Mouse (Mus musculus) c-Kit-positive CD71-positive TER-119-negative erythroid progenitor cells, embryonic 14.5 days (primary cell): ENCODE measurements around the gene Plbd1.

ENCODE experiments used
- DNase-seq: peaks from one replicate; pipeline ENCODE4 v3.0.0-alpha.2; 2013; ENCODE audit warnings: low read depth

Gene Plbd1

GRCm38 (mm10) chr6:136661706-136662016 is at the start of gene Plbd1:
Gene Plbd1 (minus strand): TSS chr6:136661928.
- DNase-seq = no peak

- no peak for DNase-seq
Measured at GRCm38 (mm10) chr6:136710408-136710807, 48.7 kb upstream of the Plbd1 start.

DNA sequence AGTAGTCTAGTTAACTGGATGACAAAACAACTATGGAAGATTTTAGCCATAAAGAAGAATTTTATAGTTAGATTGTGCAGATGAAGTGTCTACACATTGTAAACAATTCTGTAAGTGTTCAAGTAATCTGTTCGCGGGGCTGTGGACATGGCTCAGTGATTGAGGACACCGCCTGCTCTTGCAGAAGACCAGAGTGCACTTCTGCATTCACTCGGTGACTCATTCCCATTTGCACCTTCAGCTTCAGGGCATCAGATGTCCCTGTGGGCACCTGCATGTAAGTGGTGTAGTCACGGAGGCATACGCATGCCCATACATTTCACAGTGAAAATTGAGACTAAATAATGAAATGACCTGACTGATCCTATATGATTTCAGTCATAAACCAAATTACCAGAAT is 46.9 kb upstream of the Plbd1 start:
- no peak for DNase-seq

DNA sequence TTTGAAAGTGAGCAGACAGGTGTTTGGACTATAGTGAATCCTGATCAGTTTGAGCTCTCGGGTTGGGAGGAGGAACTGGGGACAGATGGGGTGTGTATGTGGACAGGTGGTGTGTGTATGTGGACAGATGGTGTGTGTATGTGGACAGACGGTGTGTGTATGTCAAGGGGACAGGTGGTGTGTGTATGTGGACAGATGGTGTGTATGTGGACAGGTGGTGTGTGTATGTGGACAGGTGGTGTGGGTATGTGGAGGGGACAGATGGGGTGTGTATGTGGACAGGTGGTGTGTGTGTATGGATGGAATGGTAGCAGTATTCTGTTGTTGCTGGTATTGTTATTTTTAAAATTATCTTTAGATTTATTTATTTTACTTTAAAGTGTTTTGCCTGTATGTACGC is 40.1 kb upstream of the Plbd1 start:
- DNase-seq = no peak

DNA sequence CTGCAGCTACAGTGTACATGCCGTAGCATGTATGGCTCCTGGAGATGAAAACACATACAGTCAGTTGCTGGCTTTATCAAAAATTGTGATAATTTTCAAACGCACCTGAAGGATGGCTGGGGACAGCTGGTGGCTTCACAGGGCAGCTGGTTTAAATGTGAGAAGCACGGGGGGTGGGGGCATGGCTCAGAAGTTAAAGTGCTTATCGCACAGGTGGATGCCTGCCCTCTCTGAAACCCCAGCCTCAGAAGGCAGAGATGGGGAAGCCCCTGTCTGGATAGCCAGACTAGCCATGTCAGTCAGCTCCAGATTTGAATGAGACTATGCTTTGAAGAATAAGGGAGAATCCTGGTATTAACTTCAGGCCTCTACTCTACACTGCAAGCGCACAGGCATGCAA is 39.5 kb upstream of the Plbd1 start:
- DNase-seq = no peak

- DNase-seq = no peak
Measured at GRCm38 (mm10) chr6:136691314-136691713, 29.6 kb upstream of the Plbd1 start.

GRCm38 (mm10) chr6:136690527-136690926 is 28.8 kb upstream of the Plbd1 start:
- no peak for DNase-seq

GRCm38 (mm10) chr6:136689790-136690413 is 28.2 kb upstream of the Plbd1 start:
- DNase-seq = no peak

GRCm38 (mm10) chr6:136685433-136685832 is 23.7 kb upstream of the Plbd1 start:
- DNase-seq = no peak

- no peak for DNase-seq
Measured at GRCm38 (mm10) chr6:136683410-136684334, 21.9 kb upstream of the Plbd1 start.

- DNase-seq = no peak
Measured at GRCm38 (mm10) chr6:136679381-136679780, 17.7 kb upstream of the Plbd1 start.

- no peak for DNase-seq
Measured at GRCm38 (mm10) chr6:136674935-136675334, 13.2 kb upstream of the Plbd1 start.

- DNase-seq = no peak
Measured at GRCm38 (mm10) chr6:136672467-136672866, 10.7 kb upstream of the Plbd1 start.

GRCm38 (mm10) chr6:136669274-136669673 is 7.5 kb upstream of the Plbd1 start:
- DNase-seq = no peak

- no peak for DNase-seq
Measured at GRCm38 (mm10) chr6:136668266-136668986, 6.7 kb upstream of the Plbd1 start.

- no peak for DNase-seq
Measured at GRCm38 (mm10) chr6:136662063-136662462, 335 bp upstream of the Plbd1 start.

GRCm38 (mm10) chr6:136660831-136661705 is 660 bp downstream of the Plbd1 start:
- no peak for DNase-seq

- DNase-seq = no peak
Measured at GRCm38 (mm10) chr6:136659226-136659625, 2.5 kb downstream of the Plbd1 start.

GRCm38 (mm10) chr6:136658303-136658702 is 3.4 kb downstream of the Plbd1 start:
- no peak for DNase-seq

- DNase-seq = no peak
Measured at GRCm38 (mm10) chr6:136655786-136656185, 5.9 kb downstream of the Plbd1 start.

DNA sequence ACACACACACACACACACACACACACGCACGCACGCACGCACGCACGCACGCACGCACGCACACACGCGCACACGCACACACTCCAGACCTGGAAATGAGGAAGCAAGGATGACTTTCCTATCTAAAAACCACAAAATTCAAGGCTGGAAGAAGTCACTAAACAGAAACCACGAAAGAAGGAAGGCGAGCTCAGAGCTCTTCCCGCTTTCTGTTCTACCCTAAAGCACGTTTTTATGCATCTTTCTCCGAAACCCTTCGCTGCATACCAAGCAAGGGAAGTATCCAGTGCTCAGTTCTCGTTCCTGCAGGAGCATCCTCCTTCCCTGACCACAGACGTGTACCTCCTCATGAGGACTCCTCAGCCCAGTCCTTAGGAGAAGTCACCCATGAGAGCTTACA is 7.3 kb downstream of the Plbd1 start:
- no peak for DNase-seq

DNA sequence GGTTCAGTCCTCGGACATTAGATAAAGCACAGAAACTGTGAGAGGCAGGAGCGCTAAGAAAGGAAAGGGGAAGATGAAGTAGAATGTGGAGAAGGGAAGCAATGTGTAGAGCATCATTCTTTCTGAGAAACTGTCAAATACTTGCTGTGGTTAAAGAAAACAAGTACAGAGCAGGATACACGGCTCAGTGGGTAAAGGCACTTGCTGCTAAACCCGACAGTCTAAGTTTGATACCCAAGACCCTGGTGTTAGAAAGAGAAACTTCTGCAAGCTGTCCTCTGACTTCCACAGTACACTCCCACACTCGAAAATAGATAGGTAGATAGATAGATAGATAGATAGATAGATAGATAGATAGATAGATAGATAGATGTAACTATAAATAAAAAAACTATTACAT is 8.4 kb downstream of the Plbd1 start:
- no peak for DNase-seq
